Mouse (Mus musculus) stomach, embryonic 16.5 days (tissue): ENCODE measurements around the gene G3bp1. TPM values are rescaled to one million over a fixed set of nuclear protein-coding genes. Genes with fewer than 3 reads are reported as not detected.

ENCODE experiments used
- ATAC-seq: fragments of 200-750 bp; cut with Nextera tagmentation; 2 replicates; pipeline ENCODE4 v1.8.0; 2017; ENCODE audit warnings: moderate number of reproducible peaks, moderate TSS enrichment; ENCODE audit not compliant: insufficient read depth, low FRiP score
- H3K27ac ChIP-seq: fragments of 300-500 bp; sonication (generic); 2 replicates; pipeline ENCODE4 v1.5.1; 2014; ENCODE audit warnings: low read length
- H3K27me3 ChIP-seq: fragments of 300-500 bp; sonication (generic); 2 replicates; pipeline ENCODE4 v1.6.1; 2014; ENCODE audit warnings: low read length, control low read depth, mixed read lengths; ENCODE audit not compliant: control insufficient read depth, insufficient read depth
- H3K36me3 ChIP-seq: fragments of 300-500 bp; sonication (generic); 2 replicates; pipeline ENCODE4 v1.6.1; 2014; ENCODE audit warnings: low read length; ENCODE audit not compliant: control insufficient read depth, insufficient read depth
- H3K4me1 ChIP-seq: fragments of 300-500 bp; sonication (generic); 2 replicates; pipeline ENCODE4 v1.6.1; 2014; ENCODE audit warnings: low read length, control low read depth, mixed read lengths; ENCODE audit not compliant: control insufficient read depth, insufficient read depth
- H3K4me2 ChIP-seq: fragments of 300-500 bp; sonication (generic); 2 replicates; pipeline ENCODE4 v1.6.1; 2014; ENCODE audit warnings: low read depth, low read length, mixed read lengths
- H3K4me3 ChIP-seq: fragments of 300-500 bp; sonication (generic); replicated peaks from 2 replicates; pipeline ENCODE4 v1.5.1; 2014; ENCODE audit warnings: mild to moderate bottlenecking, low read length
- H3K9ac ChIP-seq: fragments of 300-500 bp; sonication (generic); 2 replicates; pipeline ENCODE4 v1.6.1; 2014; ENCODE audit warnings: low read length
- H3K9me3 ChIP-seq: fragments of 300-500 bp; sonication (generic); replicated peaks from 2 replicates; pipeline ENCODE4 v1.6.1; 2016; ENCODE audit warnings: low read length, control low read depth; ENCODE audit not compliant: control insufficient read depth
- WGBS: fragments of 180-500 bp; shearing (Covaris S2); extraction: QIAGEN DNeasy Blood & Tissue Kit; methylation state at CpG from one replicate; pipeline ENCODE4 v1.1.7; 2014; 5-methylcytosine and 5-hydroxymethylcytosine counted together
- microRNA-seq: library from miRNA; unstranded; fragments of <30 nt; microRNA quantifications from one replicate; pipeline ENCODE4, GENCODE M21; 2016
- polyA plus RNA-seq: library from polyadenylated mRNA; unstranded; fragments of >200 nt; fragmentation: Nextera tagmentation; extraction: Ambion mirVana; gene quantifications from 2 replicates; pipeline ENCODE4 v1.2.1, GENCODE M21; 2015

G3bp1 gene
- polyA plus RNA-seq, 1 experiment from 2014 or later = 142 TPM

- no peak overlapping the region for H3K4me3 ChIP-seq
These were observed 76.2 kb downstream of the G3bp1 start for GRCm38 (mm10) chr11:55545690-55546089.

More at GRCm38 (mm10) chr11:55545690-55546089, 76.2 kb downstream of the G3bp1 start:
- Histone ChIP-seq H3K4me1 (no peaks in the 10 kb centered on the region), H3K4me2 (no peak overlapping the region), H3K9me3 (no peaks in the 10 kb centered on the region), H3K9ac (no peak overlapping the region), H3K36me3 (no peaks in the 10 kb centered on the region), H3K27me3 (no peaks in the 10 kb centered on the region), H3K27ac (no peak overlapping the region)
- 92% methylated on average over 1 of the region's 1 CpGs for WGBS
- no peak for ATAC-seq

Small RNA genes lying within 50 kb of the gene (microRNA-seq; reads per million reads assigned to microRNA genes)
- gene Mir7652 = not detected

Other genes with a start within 250 kb of the G3bp1 start
- 0.97 and 1.2 TPM in 2 replicates for gene Fat2, start 133.1 kb upstream of the G3bp1 start, polyA plus RNA-seq
- gene Sparc, start 46.5 kb upstream of the G3bp1 start, polyA plus RNA-seq = 2,158 and 2,387 TPM in 2 replicates
- 421 and 424 TPM in 2 replicates for gene Atox1, start 8.4 kb upstream of the G3bp1 start, polyA plus RNA-seq
- gene Glra1, start 138.5 kb downstream of the G3bp1 start, polyA plus RNA-seq = not detected in 2 replicates